Mouse (Mus musculus) hindbrain, embryonic 14.5 days (tissue): ENCODE data around the gene Ndufaf1. TPM values are rescaled to one million over a fixed set of nuclear protein-coding genes. Genes with fewer than 3 reads are reported as not detected.
"Not testable (repeated sequence)": the region's sequence is repeated elsewhere in the genome, so short reads cannot be mapped to it uniquely, and the experiment has no call there.

ENCODE experiments used
- ATAC-seq: fragments of 200-750 bp; cut with Nextera tagmentation; 2 replicates; pipeline ENCODE4 v1.8.0; 2017; ENCODE audit warnings: moderate number of reproducible peaks, mild to moderate bottlenecking, moderate TSS enrichment, moderate library complexity; ENCODE audit not compliant: low FRiP score
- DNase-seq: peaks from one replicate; pipeline ENCODE4 v3.0.0-alpha.2; 2015; ENCODE audit warnings: low spot score
- H3K27ac ChIP-seq: fragments of 300-500 bp; sonication (generic); 2 replicates; pipeline ENCODE4 v1.5.1; 2014; ENCODE audit warnings: mild to moderate bottlenecking, moderate library complexity
- H3K27me3 ChIP-seq: fragments of 300-500 bp; sonication (generic); 2 replicates; pipeline ENCODE4 v1.6.1; 2014; ENCODE audit warnings: mild to moderate bottlenecking, low read length, mixed read lengths; ENCODE audit not compliant: control insufficient read depth, insufficient read depth
- H3K36me3 ChIP-seq: fragments of 300-500 bp; sonication (generic); replicated peaks from 2 replicates; pipeline ENCODE4 v1.6.1; 2014; ENCODE audit not compliant: control insufficient read depth, insufficient read depth
- H3K4me1 ChIP-seq: fragments of 300-500 bp; sonication (generic); replicated peaks from 2 replicates; pipeline ENCODE4 v1.6.1; 2014; ENCODE audit warnings: antibody characterized with exemption, low read length, mixed read lengths; ENCODE audit not compliant: control insufficient read depth, insufficient read depth
- H3K4me2 ChIP-seq: fragments of 300-500 bp; sonication (generic); replicated peaks from 2 replicates; pipeline ENCODE4 v1.6.1; 2014; ENCODE audit warnings: mild to moderate bottlenecking, moderate library complexity
- H3K4me3 ChIP-seq: fragments of 300-500 bp; sonication (generic); replicated peaks from 2 replicates; pipeline ENCODE4 v1.5.1; 2014; ENCODE audit warnings: mild to moderate bottlenecking, low read length
- H3K9ac ChIP-seq: fragments of 300-500 bp; sonication (generic); 2 replicates; pipeline ENCODE4 v1.6.1; 2014
- H3K9me3 ChIP-seq: fragments of 300-500 bp; sonication (generic); 2 replicates; pipeline ENCODE4 v1.6.1; 2016; ENCODE audit warnings: low read length; ENCODE audit not compliant: control insufficient read depth
- WGBS: fragments of 180-500 bp; shearing (Covaris S2); extraction: QIAGEN DNeasy Blood & Tissue Kit; methylation state at CpG from one replicate; pipeline ENCODE4 v1.1.7; 2014; 5-methylcytosine and 5-hydroxymethylcytosine counted together
- polyA plus RNA-seq: library from polyadenylated mRNA; unstranded; fragments of >200 nt; fragmentation: Nextera tagmentation; extraction: Ambion mirVana; gene quantifications from 2 replicates; pipeline ENCODE4 v1.2.1, GENCODE M21; 2014

The Ndufaf1 gene
- polyA plus RNA-seq, 1 experiment from 2014 or later: 37.4 TPM

- WGBS: 100% methylated on average over 2 of the region's 2 CpGs
- Histone ChIP-seq H3K27ac (no peak overlapping the region), H3K9me3 (no peaks in the 10 kb centered on the region)
Observed at GRCm38 (mm10) chr2:119683706-119684105, 21.1 kb upstream of the Ndufaf1 start.

GRCm38 (mm10) chr2:119675831-119676230 lies 13.2 kb upstream of the Ndufaf1 start:
- Histone ChIP-seq H3K9me3 (no peaks in the 10 kb centered on the region), H3K36me3 (no peaks in the 10 kb centered on the region; the same call in 1 of the 2 replicates), H3K4me1 (peaks cover 23% of the 10 kb centered on the region), H3K27ac (no peak overlapping the region), H3K9ac (peak overlapping the region; percentile 98), H3K4me2 (peak overlapping the region; percentile 82), H3K4me3 (peak overlapping the region; percentile 99), H3K27me3 (no peaks in the 10 kb centered on the region)
- no peak for ATAC-seq
- DNase-seq: no peak
- whole genome bisulfite sequencing: 7% methylated on average over 5 of the region's 5 CpGs

More at GRCm38 (mm10) chr2:119683706-119684105, 21.1 kb upstream of the Ndufaf1 start:
- no peak overlapping the region for H3K9ac ChIP-seq
- H3K27me3 ChIP-seq: no peaks in the 10 kb centered on the region
- 0 out of 2 replicates have a peak, but pooled peaks cover 3% of the 10 kb centered on the region for H3K4me1 ChIP-seq
- H3K36me3 ChIP-seq: peaks cover 9% of the 10 kb centered on the region
- no peak overlapping the region for H3K4me2 ChIP-seq
- DNase-seq: no peak
- ATAC-seq: no peak
- no peak overlapping the region for H3K4me3 ChIP-seq

GRCm38 (mm10) chr2:119675215-119675784 lies 12.7 kb upstream of the Ndufaf1 start:
- 0% methylated on average over 39 of the region's 39 CpGs for WGBS
- Histone ChIP-seq H3K27me3 (no peaks in the 10 kb centered on the region), H3K4me2 (peak overlapping the region; percentile 82), H3K36me3 (no peaks in the 10 kb centered on the region; the same call in 1 of the 2 replicates), H3K4me3 (peak overlapping the region; percentile 99), H3K9me3 (no peaks in the 10 kb centered on the region), H3K9ac (peak overlapping the region; percentile 98), H3K27ac (peak overlapping the region; percentile 76), H3K4me1 (peaks cover 23% of the 10 kb centered on the region)
- ATAC-seq: peak; percentile 86
- no peak for DNase-seq

GRCm38 (mm10) chr2:119674525-119675214 lies 12.0 kb upstream of the Ndufaf1 start, which contains the start of gene Rtf1:
TSS of gene Rtf1 (plus strand) at chr2:119675068.
- Histone ChIP-seq H3K9ac (peak within 1 kb of the TSS; percentile 98), H3K36me3 (no peaks in the 10 kb centered on the region; the same call in 1 of the 2 replicates), H3K4me1 (peaks cover 23% of the 10 kb centered on the region), H3K27ac (peak within 1 kb of the TSS; percentile 76), H3K9me3 (no peaks in the 10 kb centered on the region), H3K4me3 (peak within 1 kb of the TSS; percentile 99), H3K4me2 (peak within 1 kb of the TSS; percentile 82), H3K27me3 (no peaks in the 10 kb centered on the region)
- under 1% methylated on average over 51 of the region's 58 CpGs for WGBS
- DNase-seq (peak; percentile 97), ATAC-seq (peak; percentile 95)

- DNase-seq (no peak), ATAC-seq (no peak)
- H3K27me3 ChIP-seq: no peaks in the 10 kb centered on the region
- WGBS: 16% methylated on average over 7 of the region's 7 CpGs
- peaks cover 2% of the 10 kb centered on the region for H3K4me1 ChIP-seq
- H3K36me3 ChIP-seq: no peaks in the 10 kb centered on the region
- H3K9me3 ChIP-seq: no peaks in the 10 kb centered on the region
- H3K4me2 ChIP-seq: no peak overlapping the region
- H3K4me3 ChIP-seq: no peak overlapping the region
- no peak overlapping the region for H3K27ac ChIP-seq
- no peak overlapping the region for H3K9ac ChIP-seq
Observed at GRCm38 (mm10) chr2:119669010-119669409, 6.4 kb upstream of the Ndufaf1 start.

GRCm38 (mm10) chr2:119665744-119666143 lies 3.1 kb upstream of the Ndufaf1 start:
- not testable (repeated sequence) for H3K9me3 ChIP-seq, H3K27me3 ChIP-seq, H3K4me3 ChIP-seq, DNase-seq, H3K36me3 ChIP-seq, ATAC-seq, H3K9ac ChIP-seq, H3K4me2 ChIP-seq, H3K27ac ChIP-seq
- H3K4me1 ChIP-seq: peaks cover 10% of the 10 kb centered on the region
- 72% methylated on average over 19 of the region's 23 CpGs for WGBS

GRCm38 (mm10) chr2:119644254-119644653 lies 18.4 kb downstream of the Ndufaf1 start:
- Histone ChIP-seq H3K9me3 (no peaks in the 10 kb centered on the region), H3K27me3 (no peaks in the 10 kb centered on the region), H3K27ac (no peak overlapping the region), H3K36me3 (peaks cover 29% of the 10 kb centered on the region), H3K4me2 (no peak overlapping the region), H3K9ac (no peak overlapping the region), H3K4me3 (no peak overlapping the region), H3K4me1 (no peaks in the 10 kb centered on the region)
- ATAC-seq: no peak
- 95% methylated on average over 5 of the region's 5 CpGs for WGBS
- DNase-seq: no peak

GRCm38 (mm10) chr2:119641214-119641912 lies 21.3 kb downstream of the Ndufaf1 start:
- peaks cover 16% of the 10 kb centered on the region; the same call in 1 of the 2 replicates for H3K36me3 ChIP-seq
- WGBS: 98% methylated on average over 5 of the region's 5 CpGs
- DNase-seq (no peak), ATAC-seq (no peak)
- H3K27me3 ChIP-seq: no peaks in the 10 kb centered on the region
- no peak overlapping the region for H3K4me2 ChIP-seq
- H3K4me1 ChIP-seq: no peaks in the 10 kb centered on the region
- no peaks in the 10 kb centered on the region for H3K9me3 ChIP-seq
- H3K9ac ChIP-seq: no peak overlapping the region
- H3K4me3 ChIP-seq: no peak overlapping the region
- H3K27ac ChIP-seq: no peak overlapping the region

GRCm38 (mm10) chr2:119636781-119637180 lies 25.8 kb downstream of the Ndufaf1 start:
- H3K4me2 ChIP-seq: no peak overlapping the region
- ATAC-seq (no peak), DNase-seq (no peak)
- H3K9ac ChIP-seq: no peak overlapping the region
- H3K36me3 ChIP-seq: peaks cover 11% of the 10 kb centered on the region
- no peak overlapping the region for H3K4me3 ChIP-seq
- H3K27me3 ChIP-seq: no peaks in the 10 kb centered on the region
- no peaks in the 10 kb centered on the region for H3K9me3 ChIP-seq
- 86% methylated on average over 1 of the region's 1 CpGs for WGBS
- H3K4me1 ChIP-seq: no peaks in the 10 kb centered on the region
- H3K27ac ChIP-seq: no peak overlapping the region
